Mouse (Mus musculus) testis, adult 2 months (tissue): Measurements from ENCODE around the gene Tpgs1.

Experiments
- CTCF ChIP-seq: fragments of 200-500 bp; IDR thresholded peaks from 2 replicates; pipeline ENCODE4 v1.5.1; 2012; ENCODE audit warnings: low read depth, mild to moderate bottlenecking, inconsistent platforms, low read length, moderate library complexity; ENCODE audit not compliant: control insufficient read depth, insufficient read depth, insufficient replicate concordance
- POLR2A ChIP-seq: fragments of 200-500 bp; IDR thresholded peaks from 2 replicates; pipeline ENCODE4 v1.6.1; 2012; ENCODE audit warnings: low read depth, mild to moderate bottlenecking, inconsistent platforms, low read length, moderate library complexity; ENCODE audit not compliant: control insufficient read depth

GRCm38 (mm10) chr10:79716254-79716987 lies 47.3 kb downstream of the Tpgs1 start, which contains the start of gene Hcn2:
- TF ChIP-seq CTCF (no peak), POLR2A (no peak)
